Mouse (Mus musculus) neural tube, embryonic 12.5 days (tissue): ENCODE measurements at regions not wholly inside any gene's neighbourhood (a gene's known extent, or its start where the extent isn't known, plus 50 kb on each side); places are given as distances from the start of the nearest gene placed in this dataset.
A peak's percentile ranks its signal among the peaks of the same experiment; 100 is the strongest.

Experiments used
- ATAC-seq: fragments of 200-750 bp; cut with Nextera tagmentation; 2 replicates; pipeline ENCODE4 v1.8.0; 2017; ENCODE audit warnings: low read depth, mild to moderate bottlenecking, moderate TSS enrichment, moderate library complexity; ENCODE audit not compliant: low FRiP score
- H3K27ac ChIP-seq: fragments of 300-500 bp; sonication (generic); 2 replicates; pipeline ENCODE4 v1.5.1; 2016
- H3K27me3 ChIP-seq: fragments of 300-500 bp; sonication (generic); replicated peaks from 2 replicates; pipeline ENCODE4 v1.6.1; 2016; ENCODE audit warnings: mild to moderate bottlenecking
- H3K36me3 ChIP-seq: fragments of 300-500 bp; sonication (generic); 2 replicates; pipeline ENCODE4 v1.6.1; 2016; ENCODE audit warnings: mild to moderate bottlenecking
- H3K4me1 ChIP-seq: fragments of 300-500 bp; sonication (generic); 2 replicates; pipeline ENCODE4 v1.6.1; 2016
- H3K4me2 ChIP-seq: fragments of 300-500 bp; sonication (generic); replicated peaks from 2 replicates; pipeline ENCODE4 v1.6.1; 2016; ENCODE audit warnings: mild to moderate bottlenecking
- H3K4me3 ChIP-seq: fragments of 300-500 bp; sonication (generic); 2 replicates; pipeline ENCODE4 v1.5.1; 2016
- H3K9ac ChIP-seq: fragments of 300-500 bp; sonication (generic); 2 replicates; pipeline ENCODE4 v1.6.1; 2016; ENCODE audit warnings: mild to moderate bottlenecking
- H3K9me3 ChIP-seq: fragments of 300-500 bp; sonication (generic); 2 replicates; pipeline ENCODE4 v1.6.1; 2016; ENCODE audit warnings: mild to moderate bottlenecking
- WGBS: fragments of 180-500 bp; shearing (Covaris S2); methylation state at CpG from one replicate; pipeline ENCODE4 v1.1.7; 2016; 5-methylcytosine and 5-hydroxymethylcytosine counted together

DNA sequence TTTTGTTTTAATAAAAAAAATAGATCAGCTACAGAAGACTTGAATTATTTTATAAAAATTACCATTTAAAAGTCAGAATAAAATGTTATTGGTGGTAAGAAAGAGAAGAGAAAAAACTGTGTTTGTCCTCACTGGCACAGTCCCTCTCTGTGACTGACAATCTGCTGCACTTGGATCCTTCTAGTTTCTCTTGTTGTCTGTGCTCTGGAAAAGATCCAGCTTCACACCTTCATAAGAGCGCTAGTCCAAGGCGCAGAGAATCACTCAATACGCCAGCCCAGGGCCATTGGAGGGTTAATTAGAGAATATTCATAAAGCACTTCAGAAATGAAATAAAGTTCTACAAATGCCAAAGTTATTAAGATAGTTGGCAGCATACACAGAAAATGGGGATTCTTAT lies 153.8 kb downstream of the Lmbrd1 start:
- 95% methylated on average over 3 of the region's 3 CpGs for WGBS

DNA sequence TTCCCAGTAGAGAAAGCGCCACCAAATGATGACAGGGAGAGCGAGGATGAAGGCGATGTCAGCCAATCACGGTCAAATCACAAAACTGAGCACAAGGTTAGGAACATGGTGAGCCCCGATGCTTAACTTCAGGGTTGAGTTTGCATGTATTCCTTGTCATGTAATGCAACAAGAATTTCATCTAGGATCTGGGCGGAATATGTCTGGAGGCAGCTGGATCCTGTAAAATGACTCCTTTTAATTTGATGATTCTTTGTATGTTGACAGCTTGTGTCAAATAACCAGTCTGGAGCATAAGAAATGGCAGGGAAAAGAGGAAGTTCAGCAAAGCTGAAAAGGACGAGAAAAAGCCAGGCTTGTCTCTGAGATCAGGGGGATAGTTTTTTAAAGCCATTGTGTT lies 188.4 kb downstream of the Lmbrd1 start:
- no peak for ATAC-seq
- no peaks in the 10 kb centered on the region for H3K27me3 ChIP-seq
- WGBS = 89% methylated on average over 7 of the region's 7 CpGs
- H3K4me3 ChIP-seq = no peak overlapping the region
- no peak overlapping the region for H3K27ac ChIP-seq
- H3K9ac ChIP-seq = no peak overlapping the region
- no peak overlapping the region for H3K4me2 ChIP-seq
- H3K36me3 ChIP-seq = no peaks in the 10 kb centered on the region
- no peaks in the 10 kb centered on the region for H3K9me3 ChIP-seq
- no peaks in the 10 kb centered on the region for H3K4me1 ChIP-seq

More for the DNA sequence above, 153.8 kb downstream of the Lmbrd1 start:
- no peaks in the 10 kb centered on the region for H3K9me3 ChIP-seq
- no peaks in the 10 kb centered on the region for H3K4me1 ChIP-seq
- H3K4me2 ChIP-seq = no peak overlapping the region
- H3K36me3 ChIP-seq = no peaks in the 10 kb centered on the region
- no peak overlapping the region for H3K27ac ChIP-seq
- no peak overlapping the region for H3K9ac ChIP-seq
- no peak for ATAC-seq
- H3K4me3 ChIP-seq = no peak overlapping the region
- H3K27me3 ChIP-seq = no peaks in the 10 kb centered on the region

DNA sequence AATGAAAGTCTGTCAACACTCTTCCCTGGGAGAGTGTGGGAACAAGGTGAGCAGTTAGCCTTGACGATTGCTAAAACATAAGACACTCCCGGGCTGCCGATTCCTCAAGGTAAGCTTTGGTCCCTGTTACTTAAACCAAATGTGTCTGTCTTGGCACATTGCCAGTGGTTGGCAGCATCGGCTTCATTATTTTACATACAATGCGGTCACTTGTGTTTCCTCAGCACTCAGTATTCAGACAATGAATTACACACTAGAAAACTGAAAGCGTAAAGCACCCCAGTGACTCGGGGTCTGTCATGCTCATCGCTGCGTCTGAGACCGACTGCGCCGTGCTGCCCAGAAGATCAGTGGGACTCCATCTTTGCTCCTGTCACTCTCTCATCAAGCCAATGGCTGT lies 191.3 kb downstream of the Lmbrd1 start:
- H3K4me1 ChIP-seq = no peaks in the 10 kb centered on the region
- ATAC-seq = peak; percentile 61; the same call in 1 of the 2 replicates
- no peaks in the 10 kb centered on the region for H3K9me3 ChIP-seq
- no peaks in the 10 kb centered on the region for H3K27me3 ChIP-seq
- 62% methylated on average over 12 of the region's 12 CpGs for WGBS
- H3K36me3 ChIP-seq = no peaks in the 10 kb centered on the region
- H3K27ac ChIP-seq = no peak overlapping the region
- H3K9ac ChIP-seq = no peak overlapping the region
- H3K4me3 ChIP-seq = no peak overlapping the region
- peak overlapping the region; percentile 16; the same call in 1 of the 2 replicates for H3K4me2 ChIP-seq

DNA sequence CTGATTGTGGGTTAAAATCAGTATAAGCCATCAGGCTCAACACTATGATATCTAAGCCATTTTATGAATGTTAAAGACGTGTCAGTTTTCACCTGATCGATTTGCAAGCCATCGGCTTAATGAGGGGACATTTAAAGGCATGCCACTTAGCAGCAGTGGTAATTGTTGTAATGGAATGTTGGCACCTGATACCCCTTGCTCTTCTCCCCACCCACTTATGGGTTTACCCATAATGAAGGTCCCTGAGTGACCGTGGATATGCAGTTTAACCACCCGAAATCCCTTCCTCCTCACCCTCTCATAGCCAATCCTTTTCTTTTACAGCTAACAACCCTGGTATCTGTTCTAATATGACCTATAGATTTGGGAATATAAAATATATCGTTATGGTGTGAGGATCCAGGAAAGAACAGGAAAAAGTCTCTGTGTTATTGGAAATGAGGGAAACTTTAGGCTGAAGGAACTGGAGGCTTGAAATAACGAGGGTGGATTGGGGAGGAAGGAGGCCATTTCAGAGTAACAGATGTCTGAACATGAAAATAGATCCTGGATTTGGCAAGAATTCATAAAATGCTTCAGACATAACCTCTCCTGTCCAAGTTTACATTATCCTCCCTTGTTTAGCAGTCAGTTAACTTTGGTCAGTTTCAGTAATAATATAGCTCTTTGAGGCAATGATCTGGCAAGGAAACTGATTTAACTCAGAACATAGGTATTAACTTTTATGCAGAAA lies 192.4 kb downstream of the Lmbrd1 start:
- Histone ChIP-seq H3K27me3 (no peaks in the 10 kb centered on the region), H3K4me2 (no peak overlapping the region), H3K27ac (no peak overlapping the region), H3K4me3 (no peak overlapping the region), H3K36me3 (no peaks in the 10 kb centered on the region), H3K9me3 (no peaks in the 10 kb centered on the region), H3K4me1 (no peaks in the 10 kb centered on the region), H3K9ac (no peak overlapping the region)
- 76% methylated on average over 7 of the region's 7 CpGs for WGBS
- peak; percentile 37; the same call in 1 of the 2 replicates for ATAC-seq

DNA sequence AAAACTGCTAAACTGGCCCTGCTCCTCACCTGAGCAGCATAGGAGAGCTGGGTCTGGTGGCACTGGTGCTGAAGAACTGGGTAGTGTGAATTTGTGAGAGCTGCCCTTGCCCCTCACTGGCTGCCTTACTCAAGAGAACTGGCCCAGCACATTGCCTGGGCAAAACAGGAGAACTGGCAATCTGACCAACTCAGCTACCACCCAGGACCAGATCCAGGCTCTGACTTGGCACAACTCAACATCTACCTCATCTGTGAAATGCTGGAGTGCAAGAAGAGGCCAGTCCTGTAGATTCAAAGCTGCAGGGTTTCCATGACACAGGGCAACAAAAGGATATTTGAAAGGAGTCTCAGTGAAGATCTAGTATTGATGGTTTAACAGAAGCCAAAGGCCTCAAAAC lies 198.6 kb downstream of the Lmbrd1 start:
- Histone ChIP-seq H3K4me3 (no peak overlapping the region), H3K4me1 (no peaks in the 10 kb centered on the region), H3K9ac (no peak overlapping the region), H3K9me3 (no peaks in the 10 kb centered on the region), H3K36me3 (no peaks in the 10 kb centered on the region), H3K4me2 (no peak overlapping the region), H3K27me3 (no peaks in the 10 kb centered on the region), H3K27ac (no peak overlapping the region)
- no peak for ATAC-seq

DNA sequence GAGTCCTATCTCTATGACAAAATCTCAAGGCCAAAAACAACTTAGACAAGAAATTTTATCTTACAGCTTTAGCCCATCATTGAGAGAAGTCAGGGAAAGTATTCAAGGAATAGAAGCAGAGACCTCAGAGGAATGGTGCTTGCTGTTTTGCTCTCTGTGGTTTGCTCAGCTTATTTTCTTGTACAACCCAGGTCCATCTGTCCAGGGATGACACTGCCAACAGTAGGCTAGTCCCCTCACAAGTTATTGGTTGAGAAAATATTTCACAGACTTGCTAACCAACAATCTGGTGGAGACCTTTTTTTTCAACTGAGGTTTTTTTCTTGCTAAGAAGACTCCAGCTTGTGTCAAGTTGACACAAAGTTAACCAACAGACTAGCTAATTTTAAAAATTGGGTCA lies 205.2 kb downstream of the Lmbrd1 start:
- ATAC-seq = no peak
- H3K9ac ChIP-seq = no peak overlapping the region

DNA sequence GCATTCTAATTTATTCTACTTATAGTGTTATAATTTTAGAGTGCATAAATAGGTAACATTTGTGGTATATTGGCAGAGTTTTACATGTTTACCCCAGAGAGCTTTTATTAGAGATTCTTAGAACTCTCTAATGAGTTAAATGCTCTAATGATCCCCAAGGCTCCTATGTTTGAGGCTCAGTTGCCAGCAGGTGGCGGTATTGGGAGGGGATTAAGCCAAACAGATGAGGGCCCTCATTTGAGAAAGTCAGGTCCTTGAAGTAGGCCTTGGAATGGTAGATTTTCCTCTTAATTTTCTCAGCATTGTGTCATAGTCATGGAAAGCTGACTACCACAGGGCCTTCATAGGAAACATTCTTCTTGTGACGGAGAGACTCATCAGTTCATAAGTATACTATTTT lies 222.8 kb downstream of the Lmbrd1 start:
- Histone ChIP-seq H3K27ac (no peak overlapping the region), H3K9ac (no peak overlapping the region), H3K4me2 (no peak overlapping the region), H3K4me3 (no peak overlapping the region), H3K36me3 (no peaks in the 10 kb centered on the region), H3K27me3 (no peaks in the 10 kb centered on the region), H3K9me3 (no peaks in the 10 kb centered on the region), H3K4me1 (no peaks in the 10 kb centered on the region)
- 40% methylated on average over 2 of the region's 2 CpGs for WGBS
- no peak for ATAC-seq

More for the DNA sequence above, 205.2 kb downstream of the Lmbrd1 start:
- no peaks in the 10 kb centered on the region for H3K27me3 ChIP-seq
- H3K4me2 ChIP-seq = no peak overlapping the region
- no peaks in the 10 kb centered on the region for H3K9me3 ChIP-seq
- H3K36me3 ChIP-seq = no peaks in the 10 kb centered on the region
- no peak overlapping the region for H3K4me3 ChIP-seq
- H3K27ac ChIP-seq = no peak overlapping the region
- H3K4me1 ChIP-seq = no peaks in the 10 kb centered on the region

DNA sequence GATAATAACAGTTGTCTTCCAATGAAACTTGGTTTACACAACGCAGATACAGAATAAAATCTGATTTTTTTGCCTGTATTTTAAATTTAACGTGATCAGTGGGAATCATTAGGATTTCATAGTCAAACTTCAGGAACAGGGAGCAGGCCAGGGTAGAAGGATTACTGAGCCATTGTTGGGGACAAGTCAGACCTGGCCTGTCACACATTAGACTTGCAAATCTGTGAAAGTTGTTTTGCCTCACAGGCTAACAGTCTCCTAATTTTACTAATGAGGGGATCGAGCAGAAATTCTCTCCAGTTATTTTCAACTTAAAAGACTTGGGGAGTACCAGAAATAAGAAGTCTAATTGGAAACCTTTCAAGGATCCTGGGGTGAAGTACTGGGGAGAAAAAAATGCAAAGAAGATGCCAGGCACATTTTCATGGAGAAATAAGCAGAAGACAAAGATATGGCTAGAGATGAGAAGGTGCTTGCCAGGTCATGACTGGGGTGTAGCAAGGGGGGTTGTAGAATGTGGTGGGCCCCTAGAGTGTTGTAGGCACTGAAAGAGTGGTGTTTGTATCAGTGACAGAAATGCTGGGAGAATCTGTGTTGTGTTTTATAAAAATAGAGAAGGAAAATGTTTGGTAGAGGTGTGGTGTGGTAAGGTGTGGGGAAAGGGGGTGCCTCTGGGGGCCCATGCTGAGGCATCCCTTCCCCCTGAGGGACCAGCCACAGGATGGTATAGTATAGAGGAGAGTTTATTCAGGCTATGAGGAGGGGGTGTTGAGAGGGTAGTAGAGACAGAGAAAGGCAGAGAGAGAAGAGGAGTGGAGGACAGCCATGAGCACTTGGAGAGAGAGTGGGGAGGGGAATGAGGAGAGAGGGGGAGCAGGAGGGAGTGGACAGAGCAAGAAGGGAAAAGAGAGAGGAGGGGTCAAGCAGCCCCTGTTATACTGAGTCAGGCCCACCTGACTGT lies 260.2 kb downstream of the Lmbrd1 start:
- Histone ChIP-seq H3K4me1 (no peaks in the 10 kb centered on the region), H3K27ac (no peak overlapping the region), H3K4me3 (no peak overlapping the region), H3K36me3 (no peaks in the 10 kb centered on the region), H3K4me2 (no peak overlapping the region), H3K9ac (no peak overlapping the region), H3K9me3 (no peaks in the 10 kb centered on the region), H3K27me3 (no peaks in the 10 kb centered on the region)
- no peak for ATAC-seq
- WGBS = 55% methylated on average over 3 of the region's 3 CpGs

DNA sequence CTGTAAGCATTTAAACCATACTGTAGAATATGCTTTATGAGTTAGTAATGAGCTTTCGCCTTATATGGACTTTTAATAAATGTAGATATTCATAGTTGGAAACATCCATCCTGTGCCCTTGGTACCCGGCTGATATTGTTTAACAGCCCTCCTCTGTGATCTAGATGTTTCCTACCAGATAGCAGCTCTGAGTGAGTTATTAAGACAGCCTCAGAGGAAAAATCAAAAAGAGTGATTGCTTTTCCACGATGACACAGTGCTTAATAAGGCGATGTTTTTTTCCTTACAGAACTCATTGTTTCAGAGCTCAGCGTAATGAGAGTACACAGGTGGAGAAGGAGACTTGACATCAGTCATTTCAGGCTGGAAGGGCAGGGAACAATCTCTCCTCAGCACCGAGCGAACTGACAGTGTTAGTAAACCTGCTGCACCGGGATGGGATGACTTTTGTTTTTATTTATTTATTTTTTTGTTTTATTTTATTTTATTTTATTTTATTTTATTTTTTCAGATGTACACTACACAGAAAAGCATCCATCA lies 264.4 kb downstream of the Lmbrd1 start:
- peak; percentile 52 for ATAC-seq
- Histone ChIP-seq H3K36me3 (no peaks in the 10 kb centered on the region), H3K27me3 (no peaks in the 10 kb centered on the region), H3K27ac (no peak overlapping the region), H3K4me1 (no peaks in the 10 kb centered on the region), H3K4me2 (no peak overlapping the region), H3K9me3 (no peaks in the 10 kb centered on the region), H3K4me3 (no peak overlapping the region), H3K9ac (no peak overlapping the region)
- 72% methylated on average over 8 of the region's 8 CpGs for WGBS

DNA sequence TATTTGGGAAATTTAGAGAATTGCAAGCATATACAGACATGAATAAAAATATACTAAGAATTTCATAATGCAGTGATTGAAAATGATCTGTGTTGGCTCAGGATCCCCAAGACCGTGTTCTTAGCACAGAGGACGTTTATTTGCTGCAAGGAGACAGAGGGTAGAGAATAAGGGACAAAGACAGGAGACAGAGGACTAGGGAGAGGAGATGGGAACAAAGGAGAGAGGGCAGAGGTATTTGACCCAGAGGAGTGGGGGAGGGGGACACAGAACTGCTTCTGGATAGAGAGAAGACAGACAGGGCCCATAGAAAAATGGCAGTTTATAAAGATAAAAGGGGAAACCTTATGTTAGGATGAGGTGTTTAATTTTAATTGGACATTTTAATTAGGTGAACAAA lies 265.0 kb downstream of the Lmbrd1 start:
- no peak overlapping the region for H3K27ac ChIP-seq
- ATAC-seq = peak; percentile 63; the same call in 1 of the 2 replicates
- no peak overlapping the region for H3K9ac ChIP-seq
- H3K4me3 ChIP-seq = no peak overlapping the region
- 21% methylated on average over 2 of the region's 2 CpGs for WGBS
- H3K4me2 ChIP-seq = no peak overlapping the region
- H3K36me3 ChIP-seq = no peaks in the 10 kb centered on the region
- H3K4me1 ChIP-seq = no peaks in the 10 kb centered on the region
- no peaks in the 10 kb centered on the region for H3K9me3 ChIP-seq
- H3K27me3 ChIP-seq = no peaks in the 10 kb centered on the region

DNA sequence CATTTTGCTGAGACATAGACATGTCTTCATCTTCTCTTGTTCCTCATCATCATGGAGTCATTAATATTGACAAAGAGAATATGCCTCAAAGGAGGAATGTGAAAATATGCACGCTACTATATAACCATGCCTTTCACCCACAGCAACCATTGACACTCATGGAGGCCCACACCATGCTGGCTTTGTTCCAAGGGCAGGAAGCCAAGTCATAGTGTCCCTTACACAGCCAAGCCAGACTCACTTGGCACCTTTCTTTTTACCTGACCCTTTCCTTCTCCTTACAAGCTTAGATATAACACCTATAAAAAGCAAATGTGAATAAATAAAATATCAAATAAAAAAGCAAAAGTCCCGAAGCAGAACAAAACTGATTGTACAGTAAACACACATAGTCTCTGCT lies 294.3 kb downstream of the Lmbrd1 start:
- 85% methylated on average over 2 of the region's 2 CpGs for WGBS
- Histone ChIP-seq H3K27ac (no peak overlapping the region), H3K9ac (no peak overlapping the region), H3K36me3 (no peaks in the 10 kb centered on the region), H3K27me3 (no peaks in the 10 kb centered on the region), H3K4me2 (no peak overlapping the region), H3K4me1 (no peaks in the 10 kb centered on the region), H3K9me3 (no peaks in the 10 kb centered on the region), H3K4me3 (no peak overlapping the region)
- no peak for ATAC-seq

DNA sequence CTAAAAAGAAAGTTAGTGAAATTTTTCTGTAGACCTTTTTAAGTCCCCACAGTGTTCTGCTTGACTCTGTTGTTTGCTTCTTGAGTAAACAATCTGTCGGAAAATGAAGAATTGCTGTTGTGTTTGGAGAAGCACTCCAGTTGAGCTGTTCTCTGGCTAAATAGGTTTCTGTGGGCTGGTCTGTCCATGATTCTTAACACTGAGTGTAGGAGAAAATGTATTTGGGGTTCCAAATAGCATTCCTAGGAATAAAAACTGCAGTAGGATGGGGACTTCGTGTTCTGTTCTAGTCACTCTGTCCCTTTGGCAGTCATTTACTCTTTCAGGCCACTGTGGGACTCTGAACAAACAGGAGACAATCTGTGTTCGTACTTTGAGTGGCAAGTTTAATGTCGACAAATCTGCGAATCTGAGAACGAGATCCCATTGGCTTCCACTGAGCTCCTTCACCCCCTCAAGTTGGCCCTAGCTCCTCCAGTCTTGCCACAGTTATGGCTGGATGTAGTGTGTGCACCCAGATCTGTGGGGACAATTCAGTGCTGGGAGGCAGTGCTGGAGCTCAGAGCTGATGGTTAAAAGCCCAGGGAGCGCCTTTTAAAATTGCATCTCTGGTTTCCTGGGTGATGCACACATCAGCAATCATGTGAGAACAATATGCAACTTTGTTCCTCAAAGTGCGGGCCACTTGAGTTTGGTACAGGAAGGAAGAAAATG lies 330.2 kb downstream of the Lmbrd1 start:
- Histone ChIP-seq H3K9ac (no peak overlapping the region), H3K36me3 (no peaks in the 10 kb centered on the region), H3K4me1 (no peaks in the 10 kb centered on the region), H3K27me3 (no peaks in the 10 kb centered on the region), H3K4me3 (no peak overlapping the region), H3K9me3 (no peaks in the 10 kb centered on the region), H3K27ac (no peak overlapping the region), H3K4me2 (no peak overlapping the region)
- no peak for ATAC-seq
- 74% methylated on average over 8 of the region's 8 CpGs for WGBS
